Mouse (Mus musculus) liver, embryonic 14.5 days (tissue): ENCODE data around the gene Echs1.

Experiments used
- CTCF ChIP-seq: IDR thresholded peaks from 2 replicates; pipeline ENCODE4 v1.5.1; 2016; ENCODE audit warnings: antibody characterized with exemption, low read depth, control low read depth
- EP300 ChIP-seq: IDR thresholded peaks from 2 replicates; pipeline ENCODE4 v1.6.1; 2016; ENCODE audit warnings: antibody characterized with exemption, low read depth

GRCm38 (mm10) chr7:140070042-140070711 lies 46.1 kb downstream of the Echs1 start:
- TF ChIP-seq CTCF, result no peak
- TF ChIP-seq EP300, result no peak
